Mouse (Mus musculus) CD4-positive helper T cell, adult 2 months (primary cell): ENCODE measurements around the gene Pdcd1lg2.

Experiments
- DNase-seq: peaks from one replicate; pipeline ENCODE4 v3.0.0-alpha.2; 2012; ENCODE audit warnings: low read depth, missing footprints, low spot score

Gene Pdcd1lg2

DNA sequence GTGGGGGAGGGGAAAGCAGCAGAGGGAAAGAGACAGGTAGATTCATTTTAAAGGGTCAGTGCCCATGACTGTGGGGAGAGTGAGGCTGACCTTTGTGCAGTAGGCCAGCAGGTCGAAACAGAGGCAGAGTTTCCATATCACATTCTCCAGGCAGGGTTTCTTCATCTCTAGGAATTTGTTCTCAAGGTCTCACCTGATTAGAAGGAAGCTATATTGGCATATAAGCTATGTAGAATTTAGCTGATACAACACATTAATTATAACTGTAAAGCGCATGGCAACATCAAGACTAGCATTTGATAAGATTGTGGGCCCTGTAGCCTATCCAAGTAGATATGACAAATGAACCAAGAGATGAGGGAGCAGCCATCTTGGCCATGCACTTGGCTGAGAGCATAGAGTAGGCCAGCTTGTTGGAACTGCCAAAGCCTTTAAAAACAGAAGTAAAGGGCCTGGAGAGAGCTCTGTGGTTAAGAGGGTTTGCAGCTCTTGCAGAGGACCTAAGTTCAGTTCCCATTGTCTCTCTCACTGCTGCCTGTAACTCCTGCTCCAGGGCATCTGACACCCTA is 59.1 kb downstream of the Pdcd1lg2 start:
- DNase-seq: no peak

DNA sequence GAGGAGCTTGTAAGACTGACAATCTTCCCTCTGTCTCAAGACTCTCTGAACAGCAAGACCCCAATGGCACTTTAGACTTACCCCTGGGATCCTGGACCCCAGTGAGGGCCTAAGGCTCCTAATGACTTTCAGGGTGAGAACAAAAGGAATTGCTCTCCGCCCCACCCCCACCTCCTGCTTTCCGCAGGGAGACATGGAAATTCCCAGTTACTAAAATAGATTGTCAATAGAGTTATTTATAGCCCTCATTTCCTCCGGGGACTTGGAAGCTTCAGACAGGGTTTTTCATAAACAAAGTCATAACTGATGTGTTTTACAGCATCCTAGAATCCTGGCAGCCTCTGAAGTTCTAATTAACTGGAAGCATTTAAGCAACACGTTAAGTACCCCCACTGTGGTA is 59.9 kb downstream of the Pdcd1lg2 start:
- DNase-seq: no peak

DNA sequence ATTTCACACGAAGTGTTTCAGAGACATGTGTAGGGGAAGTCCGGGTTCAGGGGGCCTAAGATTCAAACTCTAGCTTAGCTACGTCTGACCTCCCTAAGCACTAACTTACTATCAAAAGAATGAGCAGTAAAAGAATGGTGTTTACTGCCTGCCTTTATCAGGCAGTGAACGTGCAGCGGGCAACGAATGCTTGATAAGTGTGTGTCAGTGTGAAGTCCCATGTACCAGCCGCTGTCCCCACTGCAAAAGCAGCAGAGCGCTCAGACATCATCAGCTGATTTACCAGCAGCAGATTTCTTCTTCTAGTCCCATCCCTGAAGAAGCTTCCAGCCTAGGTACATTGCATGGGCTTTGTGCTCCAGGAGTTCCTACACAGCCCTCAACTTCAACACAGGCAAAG is 61.7 kb downstream of the Pdcd1lg2 start:
- DNase-seq: no peak

DNA sequence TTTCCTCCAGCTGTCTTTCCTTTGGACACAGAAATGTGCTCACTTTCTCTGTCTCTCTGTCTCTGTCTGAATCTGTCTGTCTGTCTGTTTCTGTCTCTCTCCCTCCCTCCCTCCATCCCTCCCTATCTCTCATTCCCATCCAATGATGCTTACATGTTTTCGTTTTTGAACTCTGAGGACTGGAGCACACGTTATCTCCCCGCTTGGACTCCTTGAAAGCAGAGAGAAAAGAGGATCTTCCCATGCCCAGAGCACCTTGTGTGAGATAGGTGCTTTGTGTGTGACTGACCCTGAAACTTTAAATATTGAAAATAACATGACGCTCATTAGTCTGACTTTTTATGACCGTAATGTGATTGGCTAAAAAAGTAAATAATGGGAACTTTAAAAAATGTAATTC is 62.2 kb downstream of the Pdcd1lg2 start:
- DNase-seq: no peak

DNA sequence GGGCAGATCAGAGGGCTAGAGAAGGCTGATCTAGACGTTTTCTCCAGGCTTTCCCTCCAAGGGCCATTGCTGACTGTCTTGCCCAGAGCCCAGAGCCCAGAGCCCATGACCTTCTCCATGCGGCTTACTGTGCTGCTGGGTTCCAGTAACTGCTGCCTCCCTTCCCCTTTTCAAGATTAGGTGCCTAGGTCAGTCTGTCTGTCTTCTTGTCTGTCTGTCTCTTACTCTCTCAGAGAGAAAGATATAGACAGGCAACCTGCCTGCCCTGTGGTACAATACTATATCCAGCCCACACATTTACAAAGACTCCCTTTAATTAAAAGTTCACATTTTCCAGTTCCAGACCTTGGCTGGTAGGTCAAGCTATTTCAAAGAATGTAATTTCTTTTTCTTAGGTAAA is 64.1 kb downstream of the Pdcd1lg2 start:
- no peak for DNase-seq

DNA sequence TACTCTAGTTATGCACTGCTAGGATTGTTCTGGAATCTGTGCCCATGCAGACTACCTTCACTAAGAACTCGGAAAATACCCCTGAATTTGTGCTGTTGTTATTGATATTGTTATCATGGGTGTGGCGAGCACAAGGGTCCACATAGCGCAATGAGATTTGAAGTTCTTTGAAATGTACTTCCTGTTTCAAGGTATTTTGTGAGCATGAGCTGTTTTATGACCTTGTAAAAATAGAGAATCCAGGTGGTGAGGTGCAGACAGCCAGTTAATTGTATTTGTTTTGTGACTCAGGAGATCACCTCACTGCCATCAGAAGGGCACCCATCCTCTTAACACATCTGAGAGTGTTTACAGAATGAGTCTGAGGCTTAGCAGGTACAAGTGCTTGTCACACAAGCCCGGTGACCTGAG is 64.5 kb downstream of the Pdcd1lg2 start:
- DNase-seq: no peak

DNA sequence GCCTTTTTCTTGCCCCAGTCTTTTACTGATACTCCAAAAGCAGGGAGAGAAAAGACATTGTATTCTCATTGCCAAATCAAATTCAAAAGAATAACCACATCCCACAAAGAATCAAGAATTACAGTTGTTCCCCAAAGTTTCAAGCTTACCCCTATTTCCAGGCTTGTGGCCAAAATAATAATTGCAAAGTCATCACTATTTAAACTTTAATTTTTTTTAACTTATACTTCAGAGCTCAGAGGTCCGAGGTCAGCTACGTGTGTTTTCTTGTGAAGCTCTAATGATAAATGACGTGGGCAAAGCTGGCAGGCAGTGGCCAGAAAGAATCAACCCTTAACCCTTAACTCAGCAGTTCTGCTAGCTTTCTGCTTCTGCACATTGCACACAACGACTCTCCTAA is 67.9 kb downstream of the Pdcd1lg2 start:
- DNase-seq: no peak

DNA sequence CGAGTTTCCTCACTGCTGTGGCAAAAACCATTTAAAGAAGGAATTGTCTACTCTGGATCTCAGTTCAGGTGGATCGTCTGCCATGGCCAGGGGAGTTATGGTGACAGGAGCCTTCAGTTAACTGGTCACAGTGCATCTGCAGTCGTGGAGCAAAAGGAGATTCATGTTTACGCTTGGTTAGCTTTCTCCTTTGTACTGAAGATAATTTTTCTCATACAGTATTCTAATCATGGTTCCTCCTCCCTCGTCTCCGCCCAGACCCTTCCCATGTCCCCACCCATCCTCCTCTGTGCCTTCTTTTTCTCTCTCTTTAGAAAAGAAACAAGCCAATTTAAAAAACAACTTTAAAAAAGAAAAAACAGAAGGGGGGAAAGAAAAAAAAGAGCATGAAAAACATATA is 70.9 kb downstream of the Pdcd1lg2 start:
- DNase-seq: no peak

DNA sequence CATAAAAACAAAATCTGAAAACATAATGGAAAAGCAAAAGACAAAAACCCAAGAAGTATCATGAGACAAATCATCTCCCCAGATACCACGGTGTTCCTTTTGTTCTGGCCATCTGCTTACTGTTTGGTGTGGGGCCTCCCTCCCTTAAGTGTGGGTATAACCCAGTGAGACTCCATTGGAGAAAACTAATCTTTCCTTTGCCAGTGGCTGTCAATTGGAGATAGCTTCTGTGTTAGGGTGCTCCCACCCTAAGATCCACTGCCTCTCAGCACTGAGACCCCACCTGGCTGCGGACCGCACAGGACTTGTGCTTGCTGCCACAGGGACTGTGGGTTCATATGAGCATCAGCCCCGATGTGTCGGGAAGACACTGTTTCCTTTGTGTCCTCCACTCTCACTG is 71.4 kb downstream of the Pdcd1lg2 start:
- no peak for DNase-seq

DNA sequence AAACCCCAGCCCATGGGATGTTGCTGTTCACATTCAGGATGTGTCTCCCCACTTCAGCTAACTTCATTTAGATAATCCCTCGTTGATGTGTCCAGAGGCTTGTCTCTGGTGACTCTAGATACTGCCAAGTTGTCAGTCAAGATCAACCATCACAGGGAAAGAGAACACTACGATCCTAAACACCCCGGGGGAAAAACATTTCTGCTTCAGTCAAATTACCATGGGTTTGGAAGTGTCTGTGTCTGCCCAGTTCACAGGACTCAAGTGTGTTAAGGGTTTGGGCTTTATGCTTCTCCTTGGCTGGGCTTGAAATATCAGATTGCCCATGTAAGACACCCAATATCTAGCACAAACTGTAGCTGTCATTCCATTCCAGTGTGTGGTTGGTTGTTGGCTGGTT is 71.9 kb downstream of the Pdcd1lg2 start:
- no peak for DNase-seq

DNA sequence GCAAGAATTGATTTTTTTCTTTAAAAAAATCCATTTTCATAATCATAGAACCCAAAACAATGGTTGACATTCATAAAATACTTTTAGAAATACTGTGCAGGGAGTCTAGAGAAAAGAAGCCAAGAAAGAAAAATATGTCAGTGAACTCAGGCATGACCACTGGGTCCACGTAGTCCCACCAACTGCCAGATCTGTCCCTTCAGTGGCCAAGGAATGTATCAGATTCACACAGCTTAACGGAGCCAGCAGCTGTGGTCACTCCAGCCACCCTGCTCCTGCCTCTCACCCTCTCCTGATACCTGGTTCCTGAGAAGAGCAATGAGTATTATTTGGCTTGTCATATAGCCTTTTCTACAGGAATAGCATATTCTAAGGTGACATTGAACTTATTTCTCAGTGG is 72.7 kb downstream of the Pdcd1lg2 start:
- no peak for DNase-seq

DNA sequence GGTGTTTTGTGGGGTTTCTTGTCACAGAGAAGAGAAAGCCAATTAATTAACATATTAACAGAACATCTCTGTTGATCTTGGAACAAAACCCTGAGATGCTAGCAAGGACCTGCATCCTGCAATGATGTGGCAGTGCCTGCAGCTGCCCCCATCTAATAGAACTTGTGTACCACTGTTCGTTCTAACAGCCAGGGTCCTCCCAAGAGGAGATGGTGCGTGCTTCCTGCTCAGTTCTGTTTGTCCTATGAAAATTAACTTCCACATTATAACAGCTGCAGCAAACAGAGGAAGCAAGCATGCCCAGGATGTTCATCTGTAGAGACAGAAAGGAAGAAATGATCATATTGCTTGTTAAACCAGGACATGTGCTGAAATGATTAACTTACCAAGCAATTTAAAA is 73.8 kb downstream of the Pdcd1lg2 start:
- DNase-seq: no peak

DNA sequence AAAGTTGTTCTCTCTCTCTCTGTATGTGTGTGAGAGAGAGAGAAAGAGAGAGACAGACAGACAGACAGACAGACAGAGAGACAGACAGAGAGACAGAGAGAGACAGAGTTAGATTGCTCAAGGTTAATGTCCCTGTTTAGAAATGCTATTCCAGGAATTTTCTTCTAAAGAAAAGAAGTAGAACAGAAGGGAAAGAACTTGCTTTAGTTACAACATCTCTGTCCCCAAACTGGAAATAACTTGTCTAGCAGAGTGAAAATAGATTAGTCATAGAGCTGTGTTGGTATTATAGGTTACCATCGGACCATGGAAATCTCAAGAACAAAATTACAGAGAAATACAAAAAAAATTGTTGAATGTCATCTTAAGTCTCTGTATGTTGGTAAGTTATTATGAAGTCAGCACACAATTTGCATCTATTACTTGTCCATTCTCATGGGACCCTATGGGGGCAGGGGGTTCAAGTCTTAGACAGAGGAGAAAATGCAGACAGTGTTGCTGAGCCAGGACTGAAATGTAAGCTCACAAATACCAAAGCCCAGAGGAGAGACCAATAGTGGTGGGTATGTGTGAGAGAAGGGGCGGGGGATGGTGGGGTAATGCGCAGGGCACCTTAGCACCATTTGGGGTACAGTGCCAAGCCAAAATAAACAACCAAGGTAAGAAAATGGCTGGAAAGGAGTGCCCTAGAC is 74.7 kb downstream of the Pdcd1lg2 start:
- no peak for DNase-seq

DNA sequence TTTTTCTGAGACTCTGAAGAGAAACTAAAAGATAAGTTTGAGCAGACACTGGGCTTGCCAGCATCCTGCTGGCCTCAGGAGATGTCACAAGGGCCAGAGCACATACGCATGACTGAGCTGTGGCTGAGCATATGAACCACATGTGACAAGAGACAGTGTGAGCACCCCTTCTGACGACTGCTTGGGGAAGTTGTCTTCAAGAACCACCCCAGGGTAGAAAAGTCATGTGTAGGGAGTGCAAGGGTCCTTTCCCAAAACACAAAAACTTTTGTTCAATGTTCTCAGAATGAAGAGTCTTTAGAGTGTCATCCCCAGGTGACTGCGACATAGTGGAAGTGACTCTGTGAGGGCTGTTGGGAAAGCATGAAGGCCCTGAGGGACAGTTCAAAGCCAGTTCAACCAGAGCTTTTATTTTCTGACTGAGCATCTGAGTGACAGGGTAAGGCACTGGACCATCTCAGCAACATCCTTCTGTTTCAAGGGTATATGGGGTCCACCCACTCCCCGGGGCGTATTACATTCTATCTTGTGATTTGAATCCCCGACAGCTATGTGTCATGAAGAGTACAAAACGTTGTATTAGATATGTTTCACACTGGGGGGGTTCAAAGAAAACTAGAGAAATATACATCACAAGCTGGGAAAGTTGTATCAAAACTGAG is 76.0 kb downstream of the Pdcd1lg2 start:
- DNase-seq: no peak

DNA sequence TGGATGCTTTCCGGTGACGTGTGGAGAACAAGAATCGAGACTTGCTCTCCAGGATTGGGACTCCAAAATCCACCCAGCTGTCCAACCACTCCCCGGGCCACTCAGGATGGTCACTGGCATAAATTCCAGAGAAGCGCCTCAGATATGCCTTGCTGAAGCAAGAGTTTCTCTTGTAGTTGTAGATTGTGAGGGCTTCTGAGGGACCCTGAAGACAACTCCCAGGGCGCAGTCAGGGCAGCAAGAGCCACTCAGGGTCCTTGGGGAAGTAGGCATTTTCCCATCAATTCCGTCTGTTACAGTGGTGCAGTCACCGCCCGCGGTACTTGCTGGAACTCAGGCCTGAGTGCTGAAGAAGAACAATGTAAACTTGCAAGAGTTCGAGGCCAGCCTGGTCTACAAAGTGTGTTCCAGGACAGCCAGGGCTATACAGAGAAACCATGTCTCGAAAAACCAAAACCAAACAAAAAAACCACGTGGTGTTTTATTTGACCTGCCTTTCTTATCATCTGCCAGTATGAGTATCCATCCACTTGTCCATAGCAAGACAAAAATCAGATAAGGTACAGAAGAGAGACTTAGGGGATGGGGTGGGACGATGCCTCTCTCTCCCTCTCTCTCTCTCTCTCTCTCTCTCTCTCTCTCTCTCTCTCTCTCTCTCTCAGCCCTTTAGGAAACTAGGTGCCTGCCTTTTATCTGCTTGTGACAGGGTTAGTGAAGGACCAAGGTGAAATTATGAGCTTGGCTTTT is 76.8 kb downstream of the Pdcd1lg2 start:
- no peak for DNase-seq

DNA sequence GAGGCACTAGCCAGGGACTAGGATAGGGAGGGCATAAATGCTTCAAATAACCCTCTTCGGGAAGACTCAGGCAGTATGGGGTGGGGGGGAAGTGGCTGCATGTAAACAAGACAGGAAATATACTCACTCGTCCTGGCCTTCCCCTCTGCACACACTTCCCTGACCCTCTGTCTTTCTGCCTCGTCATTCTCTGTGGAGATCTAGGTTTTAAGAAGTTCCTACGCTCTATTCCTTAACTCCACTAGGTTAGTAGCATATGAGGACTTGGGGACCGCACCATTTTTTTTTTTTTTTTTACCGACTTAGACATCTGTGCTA is 77.3 kb downstream of the Pdcd1lg2 start:
- DNase-seq: no peak

DNA sequence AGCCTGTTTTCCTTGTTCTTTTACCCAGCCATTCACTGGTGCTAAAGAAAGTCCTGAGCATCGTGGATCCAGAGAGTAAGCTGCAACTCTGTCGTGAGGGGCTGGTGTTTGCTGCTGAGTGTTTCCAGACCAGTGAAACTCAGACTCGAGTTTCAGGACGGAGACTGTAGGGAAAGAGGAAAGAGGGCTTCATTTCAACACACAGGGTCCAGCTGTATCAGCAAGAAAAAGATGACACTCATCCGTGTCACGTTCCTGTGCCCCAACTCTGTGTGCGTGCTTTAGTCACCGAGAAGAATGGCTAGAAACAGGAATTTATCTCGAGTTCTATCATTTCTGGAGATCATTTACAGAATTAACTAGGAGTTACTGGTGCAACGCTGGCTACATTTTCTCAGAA is 77.7 kb downstream of the Pdcd1lg2 start:
- no peak for DNase-seq

DNA sequence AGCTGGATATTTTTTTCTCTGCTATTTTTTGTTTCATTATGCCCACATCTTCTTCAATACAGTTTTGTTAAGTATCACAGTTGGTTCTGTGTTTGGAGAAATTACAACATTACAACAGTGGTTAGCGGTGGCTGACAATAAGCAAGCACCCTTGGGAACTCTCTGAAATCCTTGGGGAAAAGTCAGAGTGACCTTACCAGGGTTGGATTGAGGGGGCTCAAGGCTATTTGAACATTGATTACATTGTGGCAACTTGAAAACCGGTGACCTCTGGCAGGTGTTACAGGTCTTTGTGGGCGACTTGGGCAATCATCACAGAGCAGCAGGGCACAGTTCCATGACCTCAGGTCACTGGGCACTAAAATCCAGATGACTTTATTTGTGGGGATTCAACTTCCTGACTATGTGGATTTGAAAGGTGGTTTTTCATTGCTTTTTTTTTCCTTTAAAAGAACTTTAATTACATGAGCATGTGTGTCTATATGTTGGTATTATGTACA is 79.1 kb downstream of the Pdcd1lg2 start:
- no peak for DNase-seq

DNA sequence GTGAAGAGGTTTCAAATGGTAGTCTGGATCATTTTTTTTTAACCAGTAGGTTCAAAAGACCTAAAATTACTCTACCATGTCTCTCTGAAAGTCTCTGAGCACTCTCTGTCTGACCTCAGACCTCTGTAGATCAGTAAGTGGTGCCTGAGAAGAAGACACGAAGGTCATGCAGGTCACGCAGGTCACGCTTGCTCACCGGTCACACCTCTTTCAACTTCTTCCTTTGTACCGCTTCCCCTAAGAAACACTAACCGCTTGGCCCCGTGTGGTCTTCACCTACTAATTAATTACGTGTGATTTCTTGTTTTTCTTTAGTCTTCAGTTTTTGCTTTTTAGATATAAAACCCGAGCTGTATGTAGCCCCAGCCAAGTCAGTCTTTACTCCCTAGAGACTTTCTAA is 80.7 kb downstream of the Pdcd1lg2 start:
- DNase-seq: no peak

DNA sequence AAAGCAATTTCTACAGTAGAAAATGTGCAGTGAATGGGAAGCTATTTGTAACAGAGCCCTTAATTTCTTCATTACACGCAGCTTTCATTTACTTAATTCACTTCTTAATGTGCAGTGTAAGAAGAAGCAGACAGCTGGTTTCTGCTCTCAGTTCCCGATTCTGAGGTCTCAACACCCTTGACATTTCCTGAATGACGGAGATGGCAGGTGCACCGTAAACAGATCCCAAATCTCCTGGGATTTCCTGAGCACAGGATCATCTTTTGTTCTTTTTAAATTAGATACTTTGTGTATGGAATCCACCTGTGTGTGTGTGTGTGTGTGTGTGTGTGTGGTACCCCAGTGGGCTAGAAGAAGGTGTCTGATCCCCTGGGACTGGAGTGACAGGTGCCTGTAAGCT is 83.7 kb downstream of the Pdcd1lg2 start:
- DNase-seq: no peak

DNA sequence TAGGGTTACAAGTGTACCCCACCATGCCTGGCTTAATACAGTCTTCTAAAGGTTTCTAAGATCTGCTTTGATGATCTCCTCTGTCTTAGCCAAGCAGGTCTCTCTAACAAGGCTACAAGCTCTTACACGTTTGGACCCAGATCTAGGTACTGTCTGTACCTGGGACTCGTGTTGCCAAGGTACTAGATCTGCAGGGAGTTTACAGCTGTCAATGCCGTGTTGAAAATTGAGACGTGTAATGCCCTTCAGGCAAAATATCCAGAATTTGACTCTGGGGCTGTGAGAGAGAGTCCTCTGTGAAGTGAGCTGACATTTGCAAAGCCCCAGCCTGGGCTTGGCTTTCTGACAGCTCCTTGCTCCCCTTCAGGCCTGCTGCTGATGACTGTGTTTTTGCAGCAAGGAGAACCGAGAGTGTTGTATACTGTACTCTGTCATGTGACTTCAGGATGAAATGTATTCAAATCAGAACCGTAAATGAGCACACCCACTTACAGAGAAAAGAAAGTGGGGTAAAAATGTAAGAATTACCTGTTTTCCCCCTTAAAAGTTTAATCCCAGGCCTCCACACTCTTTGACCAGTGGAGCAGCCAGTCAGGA is 85.4 kb downstream of the Pdcd1lg2 start:
- DNase-seq: no peak
